Mouse (Mus musculus): ENCODE measurements around the gene 2010300C02Rik. TPM values are rescaled to one million over a fixed set of nuclear protein-coding genes. Genes with fewer than 3 reads are reported as not detected.

Gene 2010300C02Rik
- polyA plus RNA-seq, 1 experiment from 2014 or later = 0.81 TPM

- Histone ChIP-seq H3K4me3 (ENCODE audit: low read depth, low read length) (no peak overlapping the region), H3K27ac (ENCODE audit: low read depth, low read length) (no peak overlapping the region), H3K4me1 (ENCODE audit: control insufficient read depth, insufficient read depth, low read length) (no peaks in the 10 kb centered on the region), H3K4me2 (ENCODE audit: low read depth) (no peak overlapping the region), H3K36me3 (ENCODE audit: control insufficient read depth, insufficient read depth, low read length) (no peaks in the 10 kb centered on the region), H3K9me3 (ENCODE audit: control insufficient read depth, low read length) (no peaks in the 10 kb centered on the region), H3K27me3 (ENCODE audit: control insufficient read depth, insufficient read depth, low read length) (no peaks in the 10 kb centered on the region), H3K9ac (ENCODE audit: low read length) (no peak overlapping the region)
- WGBS = 89% methylated on average over 1 of the region's 1 CpGs
- ATAC-seq (ENCODE audit: insufficient read depth, low FRiP score, low TSS enrichment) (no peak), DNase-seq (ENCODE audit: low spot score) (no peak)
These were observed 151.5 kb downstream of the 2010300C02Rik start for GRCm38 (mm10) chr1:37568379-37568778.

- H3K36me3 ChIP-seq (ENCODE audit: control insufficient read depth, insufficient read depth, low read length) = no peaks in the 10 kb centered on the region
- H3K9me3 ChIP-seq (ENCODE audit: control insufficient read depth, low read length) = no peaks in the 10 kb centered on the region
- DNase-seq (ENCODE audit: low spot score) (no peak), ATAC-seq (ENCODE audit: insufficient read depth, low FRiP score, low TSS enrichment) (no peak)
- H3K27ac ChIP-seq (ENCODE audit: low read depth, low read length) = no peak overlapping the region
- no peak overlapping the region for H3K4me3 ChIP-seq (ENCODE audit: low read depth, low read length)
- no peak overlapping the region for H3K9ac ChIP-seq (ENCODE audit: low read length)
- no peak overlapping the region for H3K4me2 ChIP-seq (ENCODE audit: low read depth)
- whole genome bisulfite sequencing = 87% methylated on average over 4 of the region's 4 CpGs
- H3K27me3 ChIP-seq (ENCODE audit: control insufficient read depth, insufficient read depth, low read length) = no peaks in the 10 kb centered on the region
- H3K4me1 ChIP-seq (ENCODE audit: control insufficient read depth, insufficient read depth, low read length) = no peaks in the 10 kb centered on the region
These were observed 153.1 kb downstream of the 2010300C02Rik start for GRCm38 (mm10) chr1:37566754-37567153.

GRCm38 (mm10) chr1:37566344-37566743, 153.5 kb downstream of the 2010300C02Rik start:
- no peak for ATAC-seq (ENCODE audit: insufficient read depth, low FRiP score, low TSS enrichment)
- Histone ChIP-seq H3K36me3 (ENCODE audit: control insufficient read depth, insufficient read depth, low read length) (no peaks in the 10 kb centered on the region), H3K4me1 (ENCODE audit: control insufficient read depth, insufficient read depth, low read length) (no peaks in the 10 kb centered on the region), H3K27me3 (ENCODE audit: control insufficient read depth, insufficient read depth, low read length) (no peaks in the 10 kb centered on the region), H3K9me3 (ENCODE audit: control insufficient read depth, low read length) (no peaks in the 10 kb centered on the region), H3K9ac (ENCODE audit: low read length) (no peak overlapping the region), H3K27ac (ENCODE audit: low read depth, low read length) (no peak overlapping the region), H3K4me2 (ENCODE audit: low read depth) (no peak overlapping the region), H3K4me3 (ENCODE audit: low read depth, low read length) (no peak overlapping the region)
- 92% methylated on average over 2 of the region's 2 CpGs for WGBS
- no peak for DNase-seq (ENCODE audit: low spot score)

GRCm38 (mm10) chr1:37565396-37565795, 154.5 kb downstream of the 2010300C02Rik start:
- ATAC-seq (ENCODE audit: insufficient read depth, low FRiP score, low TSS enrichment) (no peak), DNase-seq (ENCODE audit: low spot score) (no peak)
- H3K27me3 ChIP-seq (ENCODE audit: control insufficient read depth, insufficient read depth, low read length) = no peaks in the 10 kb centered on the region
- H3K4me3 ChIP-seq (ENCODE audit: low read depth, low read length) = no peak overlapping the region
- no peaks in the 10 kb centered on the region for H3K4me1 ChIP-seq (ENCODE audit: control insufficient read depth, insufficient read depth, low read length)
- 48% methylated on average over 6 of the region's 6 CpGs for WGBS
- no peak overlapping the region for H3K9ac ChIP-seq (ENCODE audit: low read length)
- no peak overlapping the region for H3K4me2 ChIP-seq (ENCODE audit: low read depth)
- no peaks in the 10 kb centered on the region for H3K9me3 ChIP-seq (ENCODE audit: control insufficient read depth, low read length)
- no peaks in the 10 kb centered on the region for H3K36me3 ChIP-seq (ENCODE audit: control insufficient read depth, insufficient read depth, low read length)
- no peak overlapping the region for H3K27ac ChIP-seq (ENCODE audit: low read depth, low read length)

- H3K4me1 ChIP-seq (ENCODE audit: control insufficient read depth, insufficient read depth, low read length) = no peaks in the 10 kb centered on the region
- H3K9me3 ChIP-seq (ENCODE audit: control insufficient read depth, low read length) = no peaks in the 10 kb centered on the region
- H3K4me3 ChIP-seq (ENCODE audit: low read depth, low read length) = no peak overlapping the region
- WGBS = 82% methylated on average over 3 of the region's 3 CpGs
- ATAC-seq (ENCODE audit: insufficient read depth, low FRiP score, low TSS enrichment) = no peak
- H3K27ac ChIP-seq (ENCODE audit: low read depth, low read length) = no peak overlapping the region
- no peak overlapping the region for H3K4me2 ChIP-seq (ENCODE audit: low read depth)
- H3K27me3 ChIP-seq (ENCODE audit: control insufficient read depth, insufficient read depth, low read length) = no peaks in the 10 kb centered on the region
- no peaks in the 10 kb centered on the region for H3K36me3 ChIP-seq (ENCODE audit: control insufficient read depth, insufficient read depth, low read length)
- H3K9ac ChIP-seq (ENCODE audit: low read length) = no peak overlapping the region
- no peak for DNase-seq (ENCODE audit: low spot score)
These were observed 157.9 kb downstream of the 2010300C02Rik start for GRCm38 (mm10) chr1:37561955-37562354.

Other genes with a start within 250 kb of the 2010300C02Rik start
- gene Mgat4a, start 179.1 kb downstream of the 2010300C02Rik start, polyA plus RNA-seq (2014; fragmentation: Nextera tagmentation; extraction: Ambion mirVana) = 3.1 and 4.5 TPM in 2 replicates
- 15.8 and 16.7 TPM in 2 replicates for gene Tsga10, start 146.3 kb upstream of the 2010300C02Rik start, polyA plus RNA-seq (2014; fragmentation: Nextera tagmentation; extraction: Ambion mirVana)
- 7.6 and 7.8 TPM in 2 replicates for gene Lipt1, start 151.7 kb upstream of the 2010300C02Rik start, polyA plus RNA-seq (2014; fragmentation: Nextera tagmentation; extraction: Ambion mirVana)
- gene Mitd1, start 170.3 kb upstream of the 2010300C02Rik start, polyA plus RNA-seq (2014; fragmentation: Nextera tagmentation; extraction: Ambion mirVana) = 23.4 and 23.9 TPM in 2 replicates
- 219 and 231 TPM in 2 replicates for gene Mrpl30, start 170.4 kb upstream of the 2010300C02Rik start, polyA plus RNA-seq (2014; fragmentation: Nextera tagmentation; extraction: Ambion mirVana)
- not detected in 2 replicates for gene Lyg2, start 196.4 kb upstream of the 2010300C02Rik start, polyA plus RNA-seq (2014; fragmentation: Nextera tagmentation; extraction: Ambion mirVana)
- not detected in 2 replicates for gene Lyg1, start 237.7 kb upstream of the 2010300C02Rik start, polyA plus RNA-seq (2014; fragmentation: Nextera tagmentation; extraction: Ambion mirVana)